Mouse (Mus musculus) lung, adult 2 months (tissue): Measurements from ENCODE around the gene Dcst2.

Source experiments
- CTCF ChIP-seq: fragments of 200-500 bp; IDR thresholded peaks from 2 replicates; pipeline ENCODE4 v1.5.1; 2011; ENCODE audit warnings: mild to moderate bottlenecking, low read length, control low read depth; ENCODE audit not compliant: insufficient read depth
- POLR2A ChIP-seq: fragments of 200-500 bp; IDR thresholded peaks from 2 replicates; pipeline ENCODE4 v1.6.1; 2011; ENCODE audit warnings: low read depth, mild to moderate bottlenecking, control low read depth, low read length, borderline replicate concordance; ENCODE audit errors: extremely low read depth

GRCm38 (mm10) chr3:89410864-89411263 is 49.1 kb downstream of the Dcst2 start:
- no peak for TF ChIP-seq CTCF
- TF ChIP-seq POLR2A = no peak
